Mouse (Mus musculus): Measurements from ENCODE around the gene Acadl.

GRCm38 (mm10) chr1:66862712-66863511 is at the start of gene Acadl:
- TF ChIP-seq EP300 (IDR thresholded peaks at IDR 0.05; ENCODE audit: low read depth), result peak; percentile 99
- TF ChIP-seq CTCF (IDR thresholded peaks at IDR 0.05; ENCODE audit: low read depth), result no peak

Measured in heart, postnatal 0 days (tissue).